Mouse (Mus musculus): ENCODE measurements around the gene St5. TPM values are rescaled to one million over a fixed set of nuclear protein-coding genes. Genes with fewer than 3 reads are reported as not detected.

St5 gene
- total RNA-seq, 1 experiment, result 25.6 TPM

DNA sequence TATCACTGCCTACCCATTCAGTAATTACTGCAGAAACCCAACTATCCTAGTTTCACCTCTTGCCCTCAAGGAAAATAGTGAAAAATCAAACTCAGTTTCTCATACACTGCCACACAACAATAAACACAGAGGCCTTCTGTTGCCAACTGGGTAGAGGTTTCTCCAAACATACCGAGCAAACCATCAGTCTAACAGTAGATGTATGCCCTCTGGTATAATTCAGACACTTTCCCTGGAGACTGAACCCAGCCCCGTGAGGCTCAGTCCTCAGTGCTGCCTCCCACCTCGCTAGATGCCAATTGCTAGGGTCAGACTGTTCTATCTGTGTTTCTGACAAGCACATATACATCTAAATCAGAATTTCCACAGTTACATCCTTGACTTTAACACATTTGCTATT is 83.1 kb downstream of the St5 start:
- Histone ChIP-seq H3K4me1 (ENCODE audit: control insufficient read depth in 2 of 2, insufficient read depth in 2 of 2, low read length in 2 of 2, poor library complexity in 1 of 2) (peaks cover 0 to 4% of the 10 kb centered on the region in 2 experiments; a peak in 1 of 4 replicates), H3K27ac (ENCODE audit: insufficient read depth, low read depth, low read length, poor library complexity, severe bottlenecking) (no peak overlapping the region), H3K36me3 (ENCODE audit: control insufficient read depth, insufficient read depth, low read length, poor library complexity, severe bottlenecking) (no peaks in the 10 kb centered on the region), H3K9me3 (ENCODE audit: control insufficient read depth, insufficient read depth, low read depth, low read length) (no peaks in the 10 kb centered on the region), H3K9ac (ENCODE audit: insufficient read depth, low read depth, low read length, poor library complexity, severe bottlenecking) (no peak overlapping the region), H3K4me3 (ENCODE audit: insufficient read depth in 1 of 2, low read depth in 1 of 2, low read length in 2 of 2, poor library complexity in 1 of 2, severe bottlenecking in 1 of 2) (no peak overlapping the region)
- no peak for DNase-seq (ENCODE audit: low read depth, low spot score)
- no peak for TF ChIP-seq HCFC1 (IDR thresholded peaks at IDR 0.05; ENCODE audit: borderline replicate concordance, insufficient read depth, low read length)
- no peak for TF ChIP-seq ZNF384 (IDR thresholded peaks at IDR 0.05; ENCODE audit: low read depth, low read length)
- no peak for TF ChIP-seq MAFK (IDR thresholded peaks at IDR 0.05; ENCODE audit: insufficient read depth, low read depth, low read length)
- TF ChIP-seq CHD2 (IDR thresholded peaks at IDR 0.05; ENCODE audit: low read depth, low read length), result no peak
- in situ Hi-C loops (cut with MboI; ENCODE audit: low sequenced_read_pairs in 2 of 2, unreplicated experiment in 2 of 2), result no loop called here

DNA sequence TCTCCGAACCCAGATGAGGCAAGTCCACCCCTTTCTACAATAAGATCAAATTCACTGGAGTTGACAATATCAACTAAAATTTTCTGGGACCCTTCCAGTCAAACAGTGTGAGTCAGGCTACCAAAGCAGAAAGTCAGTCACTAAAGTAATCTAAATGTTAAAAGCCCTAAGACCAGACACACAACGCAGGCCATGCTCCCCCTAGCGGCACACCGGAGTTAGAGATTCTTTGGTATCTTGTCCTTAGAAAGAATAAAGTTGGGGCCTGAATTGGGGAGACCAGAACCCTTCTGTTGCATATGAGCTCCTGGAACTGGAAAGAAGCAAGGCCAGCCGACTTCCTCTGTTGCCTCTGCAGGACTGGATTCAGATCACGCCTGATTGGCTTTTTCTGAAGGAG is 84.7 kb downstream of the St5 start:
- Histone ChIP-seq H3K9ac (ENCODE audit: insufficient read depth, low read depth, low read length, poor library complexity, severe bottlenecking) (no peak overlapping the region), H3K4me1 (ENCODE audit: control insufficient read depth in 2 of 2, insufficient read depth in 2 of 2, low read length in 2 of 2, poor library complexity in 1 of 2) (peaks cover 0 to 7% of the 10 kb centered on the region in 2 experiments; a peak in 1 of 4 replicates), H3K27ac (ENCODE audit: insufficient read depth, low read depth, low read length, poor library complexity, severe bottlenecking) (no peak overlapping the region), H3K9me3 (ENCODE audit: control insufficient read depth, insufficient read depth, low read depth, low read length) (no peaks in the 10 kb centered on the region), H3K36me3 (ENCODE audit: control insufficient read depth, insufficient read depth, low read length, poor library complexity, severe bottlenecking) (no peaks in the 10 kb centered on the region), H3K4me3 (ENCODE audit: insufficient read depth in 1 of 2, low read depth in 1 of 2, low read length in 2 of 2, poor library complexity in 1 of 2, severe bottlenecking in 1 of 2) (no peak overlapping the region)
- DNase-seq (ENCODE audit: low read depth, low spot score), result no peak
- no peak for TF ChIP-seq CHD2 (IDR thresholded peaks at IDR 0.05; ENCODE audit: low read depth, low read length)
- TF ChIP-seq HCFC1 (IDR thresholded peaks at IDR 0.05; ENCODE audit: borderline replicate concordance, insufficient read depth, low read length), result no peak
- TF ChIP-seq ZC3H11A (IDR thresholded peaks at IDR 0.05; ENCODE audit: borderline replicate concordance, low read depth, low read length), result no peak
- TF ChIP-seq ZNF384 (IDR thresholded peaks at IDR 0.05; ENCODE audit: low read depth, low read length), result no peak
- no peak for TF ChIP-seq MAFK (IDR thresholded peaks at IDR 0.05; ENCODE audit: insufficient read depth, low read depth, low read length)
- in situ Hi-C loops (cut with MboI; ENCODE audit: low sequenced_read_pairs in 2 of 2, unreplicated experiment in 2 of 2), result no loop called here

DNA sequence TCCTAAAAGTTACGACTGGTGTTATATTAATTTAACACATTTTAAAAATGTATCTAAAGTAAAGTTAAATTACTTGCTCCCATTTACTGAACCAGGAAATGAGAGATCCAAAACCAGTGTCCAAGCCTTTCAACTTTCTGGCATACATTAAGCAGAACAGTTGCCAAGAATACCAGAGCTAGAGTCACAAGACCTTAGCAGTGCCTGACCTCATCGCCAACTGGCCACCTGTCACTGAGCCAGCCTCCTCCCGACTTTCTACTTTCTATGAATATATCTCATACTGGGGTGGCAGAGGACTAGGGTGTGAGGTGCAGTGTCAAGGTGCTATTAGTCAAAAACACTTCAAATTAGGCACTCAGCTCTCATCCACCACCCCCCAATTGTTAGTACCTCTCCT is 85.6 kb downstream of the St5 start:
- H3K4me1 ChIP-seq (ENCODE audit: control insufficient read depth in 2 of 2, insufficient read depth in 2 of 2, low read length in 2 of 2, poor library complexity in 1 of 2), result peaks cover 0 to 11% of the 10 kb centered on the region in 2 experiments; a peak in 1 of 4 replicates

DNA sequence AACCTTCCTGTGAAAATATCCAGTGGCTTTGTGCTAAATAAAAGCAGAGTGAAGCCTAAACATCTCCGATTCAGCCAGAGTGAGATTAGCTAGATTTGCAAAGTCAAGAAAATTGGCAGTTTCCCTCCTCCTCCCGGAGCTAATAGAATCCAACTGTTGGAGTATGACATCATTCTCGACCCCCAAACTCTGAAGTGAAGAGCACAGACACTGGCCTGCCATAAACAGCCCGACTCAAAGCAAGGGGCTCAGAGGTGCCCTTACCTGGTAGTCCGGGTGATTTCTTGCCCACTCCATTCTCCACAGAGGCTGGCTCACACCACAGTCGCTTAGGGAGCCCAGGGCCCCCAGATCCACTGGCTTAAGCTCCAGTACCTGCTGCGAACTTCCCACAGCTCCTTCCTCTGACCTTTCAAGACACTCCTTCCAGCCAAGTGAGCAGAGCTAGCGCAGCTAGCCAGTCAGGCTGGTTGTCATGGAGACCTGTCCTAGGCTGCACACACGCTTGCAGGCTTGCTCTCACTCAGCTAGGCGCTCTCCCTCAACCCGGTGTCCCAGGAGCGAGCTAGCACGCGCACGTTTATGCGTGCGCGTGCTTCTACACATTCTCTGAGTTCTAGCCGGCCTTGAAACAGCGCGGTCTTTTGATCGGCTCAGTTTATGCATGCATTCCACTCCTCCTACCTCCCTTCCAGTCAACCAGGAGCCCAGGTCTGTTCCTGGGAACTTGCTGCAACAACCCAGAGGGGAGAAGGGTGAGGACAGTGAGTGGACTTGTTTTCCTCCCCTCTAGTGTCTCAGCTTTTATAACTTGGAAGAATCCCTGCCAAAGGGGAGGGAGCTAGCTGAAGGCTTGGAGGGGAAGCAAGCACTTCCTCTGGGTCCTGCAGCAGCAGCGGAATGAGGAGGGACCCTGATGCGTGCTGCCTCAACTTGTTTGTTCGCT is 87.1 kb downstream of the St5 start:
- H3K36me3 ChIP-seq (ENCODE audit: control insufficient read depth, insufficient read depth, low read length, poor library complexity, severe bottlenecking), result no peaks in the 10 kb centered on the region
- peak; percentile 93 for DNase-seq (ENCODE audit: low read depth, low spot score)
- TF ChIP-seq ZC3H11A (IDR thresholded peaks at IDR 0.05; ENCODE audit: borderline replicate concordance, low read depth, low read length), result no peak
- no peak for TF ChIP-seq ZNF384 (IDR thresholded peaks at IDR 0.05; ENCODE audit: low read depth, low read length)
- TF ChIP-seq CHD2 (IDR thresholded peaks at IDR 0.05; ENCODE audit: low read depth, low read length), result peak; percentile 16; the same call in 1 of the 2 replicates
- TF ChIP-seq HCFC1 (IDR thresholded peaks at IDR 0.05; ENCODE audit: borderline replicate concordance, insufficient read depth, low read length), result no peak
- no peaks in the 10 kb centered on the region for H3K9me3 ChIP-seq (ENCODE audit: control insufficient read depth, insufficient read depth, low read depth, low read length)
- H3K4me3 ChIP-seq (ENCODE audit: insufficient read depth in 1 of 2, low read depth in 1 of 2, low read length in 2 of 2, poor library complexity in 1 of 2, severe bottlenecking in 1 of 2), result peak overlapping the region; percentile 44 to 60
- H3K27ac ChIP-seq (ENCODE audit: insufficient read depth, low read depth, low read length, poor library complexity, severe bottlenecking), result peak overlapping the region; percentile 35
- peak overlapping the region; percentile 50 for H3K9ac ChIP-seq (ENCODE audit: insufficient read depth, low read depth, low read length, poor library complexity, severe bottlenecking)
- in situ Hi-C loops (cut with MboI; ENCODE audit: low sequenced_read_pairs in 2 of 2, unreplicated experiment in 2 of 2), result no loop called here
- H3K4me1 ChIP-seq (ENCODE audit: control insufficient read depth in 2 of 2, insufficient read depth in 2 of 2, low read length in 2 of 2, poor library complexity in 1 of 2), result peaks cover 0 to 13% of the 10 kb centered on the region in 2 experiments; a peak in 1 of 4 replicates

More for the DNA sequence above, 85.6 kb downstream of the St5 start:
- Histone ChIP-seq H3K4me3 (ENCODE audit: insufficient read depth in 1 of 2, low read depth in 1 of 2, low read length in 2 of 2, poor library complexity in 1 of 2, severe bottlenecking in 1 of 2) (no peak overlapping the region), H3K9ac (ENCODE audit: insufficient read depth, low read depth, low read length, poor library complexity, severe bottlenecking) (no peak overlapping the region), H3K27ac (ENCODE audit: insufficient read depth, low read depth, low read length, poor library complexity, severe bottlenecking) (no peak overlapping the region), H3K36me3 (ENCODE audit: control insufficient read depth, insufficient read depth, low read length, poor library complexity, severe bottlenecking) (no peaks in the 10 kb centered on the region), H3K9me3 (ENCODE audit: control insufficient read depth, insufficient read depth, low read depth, low read length) (no peaks in the 10 kb centered on the region)
- TF ChIP-seq HCFC1 (IDR thresholded peaks at IDR 0.05; ENCODE audit: borderline replicate concordance, insufficient read depth, low read length) (no peak), ZC3H11A (IDR thresholded peaks at IDR 0.05; ENCODE audit: borderline replicate concordance, low read depth, low read length) (no peak), ZNF384 (IDR thresholded peaks at IDR 0.05; ENCODE audit: low read depth, low read length) (no peak), MAFK (IDR thresholded peaks at IDR 0.05; ENCODE audit: insufficient read depth, low read depth, low read length) (no peak), CHD2 (IDR thresholded peaks at IDR 0.05; ENCODE audit: low read depth, low read length) (no peak)
- DNase-seq (ENCODE audit: low read depth, low spot score), result no peak
- in situ Hi-C loops (cut with MboI; ENCODE audit: low sequenced_read_pairs in 2 of 2, unreplicated experiment in 2 of 2), result no loop called here
